Mouse (Mus musculus) neural tube, embryonic 14.5 days (tissue): ENCODE results near the gene Gpr34. TPM values are rescaled to one million over a fixed set of nuclear protein-coding genes. Genes with fewer than 3 reads are reported as not detected.

ENCODE experiments used
- microRNA-seq: library from miRNA; unstranded; fragments of <30 nt; microRNA quantifications from one replicate; pipeline ENCODE4, GENCODE M21; 2016
- polyA plus RNA-seq: library from polyadenylated mRNA; unstranded; fragments of >200 nt; fragmentation: Nextera tagmentation; extraction: Ambion mirVana; gene quantifications from 2 replicates; pipeline ENCODE4 v1.2.1, GENCODE M21; 2014

Gpr34 gene
- polyA plus RNA-seq, 1 experiment from 2014 or later = 2.6 TPM

Small RNA genes lying within 50 kb of the gene (microRNA-seq; reads per million reads assigned to microRNA genes)
- gene Gm25246 = not detected

Other genes starting within 250 kb of the Gpr34 start
- 0.11 and 0.18 TPM in 2 replicates for gene Nyx, start 166.0 kb upstream of the Gpr34 start, polyA plus RNA-seq
- 1.1 and 1.5 TPM in 2 replicates for gene Gpr82, start 29.3 kb downstream of the Gpr34 start, polyA plus RNA-seq
- 55.1 and 62.2 TPM in 2 replicates for gene Cask, start 219.3 kb downstream of the Gpr34 start, polyA plus RNA-seq